Mouse (Mus musculus): ENCODE measurements around the gene Tmem41b. TPM values are rescaled to one million over a fixed set of nuclear protein-coding genes. Genes with fewer than 3 reads are reported as not detected.
"Not testable (repeated sequence)": the region's sequence is repeated elsewhere in the genome, so short reads cannot be mapped to it uniquely, and the experiment has no call there.

Gene Tmem41b
- total RNA-seq, 2 experiments from 2014 or later, result 32.8 to 33.3 TPM

DNA sequence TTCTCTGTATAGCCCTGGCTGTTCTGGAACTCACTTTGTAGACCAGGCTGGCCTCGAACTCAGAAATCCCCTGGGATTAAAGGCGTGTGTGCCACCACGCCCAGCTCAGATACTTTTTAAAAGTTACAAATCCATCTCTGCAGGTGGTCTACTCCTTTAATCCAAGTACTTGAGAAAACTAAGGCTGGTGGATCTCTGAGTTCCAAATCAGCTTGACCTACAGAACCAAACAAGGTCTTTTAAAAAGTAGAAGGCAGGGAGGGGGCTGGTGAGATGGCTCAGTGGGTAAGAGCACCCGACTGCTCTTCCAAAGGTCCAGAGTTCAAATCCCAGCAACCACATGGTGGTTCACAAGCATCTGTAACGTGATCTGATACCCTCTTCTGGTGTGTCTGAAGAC, 2.1 kb downstream of the Tmem41b start:
- not testable (repeated sequence) for ATAC-seq (replicated peaks; ENCODE audit: poor library complexity)

DNA sequence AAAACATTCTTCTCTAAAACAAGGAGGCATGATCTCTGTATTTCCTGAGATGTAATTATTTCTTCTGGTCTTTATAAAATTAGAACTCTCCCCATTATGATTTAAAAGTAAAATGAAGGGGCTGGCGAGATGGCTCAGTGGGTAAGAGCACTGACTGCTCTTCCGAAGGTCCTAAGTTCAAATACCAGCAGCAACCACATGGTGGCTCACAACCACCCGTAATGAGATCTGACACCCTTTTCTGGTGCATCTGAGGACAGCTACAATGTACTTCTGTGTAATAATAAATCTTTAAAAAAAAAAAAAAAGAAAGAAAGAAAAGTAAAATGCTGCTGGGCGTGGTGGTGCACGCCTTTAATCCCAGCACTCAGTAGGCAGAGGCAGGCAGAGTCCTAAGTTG, 9.6 kb downstream of the Tmem41b start:
- ATAC-seq (replicated peaks; ENCODE audit: poor library complexity), result not testable (repeated sequence)

DNA sequence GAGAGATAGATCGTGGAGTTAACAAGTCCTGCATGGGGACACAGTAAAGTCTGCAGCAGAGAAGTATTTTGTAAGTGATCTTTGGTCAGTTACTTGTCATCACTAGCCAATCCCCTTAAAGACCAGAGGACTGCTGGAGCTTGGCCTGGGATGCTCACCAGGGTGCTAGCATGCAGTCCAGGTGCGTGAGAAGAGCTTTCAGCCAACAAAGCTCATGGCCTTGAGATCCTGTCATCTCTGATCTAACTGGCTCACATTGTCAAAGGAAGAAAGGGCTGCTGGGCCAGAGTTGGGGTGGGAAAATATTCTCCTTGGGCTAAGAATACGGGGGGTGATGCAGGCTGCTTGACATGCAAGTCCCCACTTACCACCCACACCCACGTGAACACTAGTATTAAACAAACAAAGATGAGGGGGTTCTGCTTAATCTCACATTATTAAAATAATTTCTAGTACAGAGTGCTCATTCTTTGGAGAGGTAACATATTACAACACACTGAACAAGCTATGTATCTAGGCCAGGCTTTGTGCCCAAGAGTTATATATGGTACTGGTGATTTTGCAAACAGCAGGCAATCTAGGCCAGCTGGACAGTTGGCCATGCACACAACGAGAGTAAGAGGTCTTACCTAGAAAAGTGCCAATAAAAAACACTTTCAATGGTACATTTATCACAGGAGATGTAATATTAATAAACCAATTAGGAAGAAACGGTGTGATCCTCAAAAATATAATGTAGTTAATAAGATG, 10.6 kb downstream of the Tmem41b start:
- no peak for ATAC-seq (replicated peaks; ENCODE audit: poor library complexity)

DNA sequence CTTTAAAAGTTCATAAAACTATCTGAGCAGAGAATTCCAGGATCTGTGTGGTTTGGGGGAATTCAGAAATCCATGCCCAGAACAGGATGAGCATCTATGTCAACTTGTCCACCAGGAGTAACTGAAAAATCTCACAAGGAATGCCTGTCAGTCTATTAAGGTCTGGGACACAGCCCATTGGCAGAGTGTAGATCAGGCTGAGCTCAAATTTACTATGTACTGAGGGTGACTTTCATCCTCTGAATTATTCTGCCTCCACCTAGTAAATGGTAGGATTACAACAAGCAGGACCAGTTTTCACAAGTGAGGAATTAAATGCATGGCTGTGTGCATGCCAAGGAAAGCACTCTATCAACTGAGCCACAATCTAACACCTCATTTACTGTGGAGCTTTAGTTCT, 17.2 kb downstream of the Tmem41b start:
- ATAC-seq (replicated peaks; ENCODE audit: poor library complexity), result no peak

DNA sequence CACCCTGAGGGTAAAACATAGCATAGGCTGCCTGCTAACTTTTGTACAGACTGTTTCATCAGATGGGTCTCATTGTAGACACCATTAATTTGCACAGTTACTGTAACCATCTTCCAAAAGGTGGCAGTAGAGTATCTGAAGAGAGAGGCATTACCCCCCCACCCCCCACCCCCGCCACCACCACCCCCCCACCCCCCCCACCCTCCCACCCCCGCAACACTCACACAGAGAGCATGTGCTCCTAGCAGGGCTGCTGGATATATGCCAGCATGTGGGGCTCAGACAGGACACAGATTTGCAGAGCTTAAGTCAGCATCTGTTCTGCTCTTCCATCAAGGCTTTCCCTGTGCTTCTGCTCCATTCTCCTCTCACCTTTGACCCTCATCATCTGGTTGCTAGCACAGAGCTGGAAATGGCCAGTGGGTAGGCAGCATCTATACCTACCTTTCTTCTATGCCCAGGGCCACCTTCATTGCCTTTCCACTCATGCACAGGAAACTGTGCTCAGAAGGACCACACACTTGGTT, 17.7 kb downstream of the Tmem41b start:
- ATAC-seq (replicated peaks; ENCODE audit: poor library complexity), result no peak

DNA sequence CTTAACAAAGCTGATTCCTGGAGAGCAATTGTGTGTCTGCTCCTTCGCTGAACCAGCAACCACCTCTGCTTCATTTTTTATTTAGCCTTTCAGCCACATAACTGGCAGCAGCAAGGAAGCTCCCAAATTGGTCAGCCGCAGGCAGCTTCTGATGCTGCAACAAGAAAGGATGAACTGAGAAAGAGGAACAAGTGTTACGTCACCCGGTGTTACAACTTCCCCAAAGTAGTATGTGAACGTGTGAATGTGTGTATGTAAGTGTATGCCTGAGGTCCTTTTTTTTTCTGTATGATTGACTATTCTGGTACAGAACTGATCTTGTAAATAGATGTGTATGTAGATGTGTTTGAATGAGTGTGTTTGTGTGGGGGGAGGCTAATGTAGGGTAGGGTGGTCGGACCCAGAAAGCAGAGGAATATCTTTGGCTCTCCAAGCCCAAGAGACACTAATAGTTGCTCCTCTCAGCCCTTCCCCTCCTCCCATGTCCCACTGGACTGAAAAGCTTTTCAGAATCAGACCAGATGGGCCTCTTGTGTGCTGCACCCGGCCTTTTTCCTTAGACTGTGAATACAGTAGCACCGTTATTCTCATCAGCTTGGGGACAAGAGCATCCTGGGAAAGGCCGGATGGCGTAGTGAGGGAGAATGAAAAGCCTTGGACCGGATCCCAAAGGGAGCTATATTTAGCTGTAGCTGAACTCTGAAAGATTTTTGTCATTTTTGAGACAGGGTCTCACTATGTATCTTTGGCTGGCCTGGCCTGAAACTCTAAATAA, 18.7 kb downstream of the Tmem41b start:
- ATAC-seq (replicated peaks; ENCODE audit: poor library complexity), result peak; percentile 98

DNA sequence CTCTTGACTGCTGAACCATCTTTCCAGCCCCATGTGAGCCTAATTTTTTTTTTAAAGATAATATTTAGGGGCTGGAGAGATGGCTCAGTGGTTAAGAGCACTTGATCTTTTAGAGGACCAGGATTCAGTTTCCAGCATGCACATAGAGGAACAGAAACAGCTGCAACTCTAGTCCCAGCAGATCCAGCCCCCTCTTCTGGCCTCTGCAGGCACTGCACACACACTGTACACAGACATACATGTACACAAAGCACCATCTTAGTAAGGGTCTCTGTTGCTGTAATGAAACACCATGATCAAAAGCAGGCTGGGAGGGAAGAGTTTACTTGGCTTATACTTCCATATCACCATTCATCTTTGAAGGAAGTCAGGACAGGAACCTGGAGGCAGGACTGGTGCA, 21.1 kb downstream of the Tmem41b start:
- 0 out of 2 replicates have a peak, but pooled peaks have one; percentile 26 for ATAC-seq (replicated peaks; ENCODE audit: poor library complexity)

DNA sequence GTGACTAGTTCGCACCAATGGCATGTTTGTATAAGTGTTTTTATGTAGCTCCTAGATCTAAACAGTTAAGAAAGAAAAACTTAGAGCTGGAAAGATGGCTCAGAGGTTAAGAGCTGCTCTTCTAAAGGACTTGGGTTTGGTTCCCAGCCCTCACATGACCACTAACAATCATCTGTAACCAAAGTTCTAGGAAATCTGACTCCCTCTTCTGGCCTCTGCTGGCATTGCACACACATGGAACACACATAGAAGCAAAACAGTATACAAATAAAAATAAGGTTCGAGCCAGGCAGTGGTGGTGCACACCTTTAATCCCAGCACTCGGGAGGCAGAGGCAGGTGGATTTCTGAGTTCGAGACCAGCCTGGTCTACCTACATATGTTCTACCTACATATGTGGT, 23.0 kb downstream of the Tmem41b start:
- no peak for ATAC-seq (replicated peaks; ENCODE audit: poor library complexity)

DNA sequence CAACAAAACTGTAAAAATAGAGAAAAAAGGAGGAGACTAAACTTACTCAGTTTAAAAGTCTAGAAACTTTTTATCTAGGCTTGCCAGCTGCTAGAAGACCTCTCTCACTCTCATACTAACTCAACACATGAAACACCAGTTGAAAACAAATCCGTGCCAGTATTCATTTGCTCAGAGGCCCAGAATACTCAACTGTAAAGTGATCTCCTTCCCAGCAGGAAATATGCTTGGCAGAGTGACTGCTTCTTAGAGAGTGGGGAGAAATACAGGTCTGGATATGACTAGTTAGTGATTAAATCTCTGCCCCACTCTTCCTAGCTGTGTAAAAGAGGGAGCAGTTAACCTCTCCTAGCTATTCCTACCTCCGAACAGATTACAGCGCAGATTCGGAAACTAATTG, 24.1 kb downstream of the Tmem41b start:
- no peak for ATAC-seq (replicated peaks; ENCODE audit: poor library complexity)

DNA sequence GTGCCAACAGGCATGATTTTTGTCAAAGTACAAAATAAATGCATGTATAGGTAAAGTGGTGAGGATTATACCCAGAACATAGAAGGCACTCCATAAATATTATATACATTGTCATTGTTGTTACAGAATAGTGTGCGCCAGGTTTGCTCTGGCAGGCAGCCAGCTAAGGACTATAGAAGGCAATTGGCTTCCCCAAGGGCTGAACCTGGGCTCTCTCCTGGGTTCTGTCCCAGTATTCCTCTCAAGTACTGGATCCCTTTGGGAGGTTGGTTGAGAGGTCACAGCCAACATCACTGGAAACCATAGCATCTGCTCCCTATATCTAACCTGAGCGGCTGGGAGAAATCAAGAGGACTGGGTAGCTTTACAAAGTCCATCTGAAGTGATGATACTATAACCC, 25.2 kb downstream of the Tmem41b start:
- ATAC-seq (replicated peaks; ENCODE audit: poor library complexity), result no peak

DNA sequence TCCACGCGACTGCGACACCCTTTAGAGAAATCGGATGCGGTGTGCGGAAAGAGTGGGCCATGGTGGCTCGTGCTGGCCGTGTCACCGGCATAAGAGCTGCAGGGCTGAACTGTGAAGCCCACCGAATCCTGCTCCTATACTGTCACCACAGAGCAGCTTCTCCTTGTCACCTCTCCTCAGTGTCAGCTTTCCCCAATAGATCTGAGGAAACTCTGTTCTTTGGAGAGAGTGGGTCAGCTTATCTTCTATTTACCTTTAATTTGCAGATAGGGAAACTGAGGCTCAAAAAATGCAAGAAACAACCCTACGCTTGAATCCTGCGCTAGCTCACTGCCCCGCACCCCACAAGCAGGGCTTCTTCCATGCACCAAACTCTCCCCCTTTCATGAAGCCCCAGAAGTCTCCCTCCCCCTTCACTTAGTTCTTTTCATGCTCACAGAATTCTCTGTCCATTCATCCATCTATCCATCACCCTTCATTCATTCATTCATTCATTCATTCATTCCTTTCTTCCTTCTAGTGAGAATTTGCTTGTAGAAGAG, 26.0 kb downstream of the Tmem41b start:
- ATAC-seq (replicated peaks; ENCODE audit: poor library complexity), result no peak

DNA sequence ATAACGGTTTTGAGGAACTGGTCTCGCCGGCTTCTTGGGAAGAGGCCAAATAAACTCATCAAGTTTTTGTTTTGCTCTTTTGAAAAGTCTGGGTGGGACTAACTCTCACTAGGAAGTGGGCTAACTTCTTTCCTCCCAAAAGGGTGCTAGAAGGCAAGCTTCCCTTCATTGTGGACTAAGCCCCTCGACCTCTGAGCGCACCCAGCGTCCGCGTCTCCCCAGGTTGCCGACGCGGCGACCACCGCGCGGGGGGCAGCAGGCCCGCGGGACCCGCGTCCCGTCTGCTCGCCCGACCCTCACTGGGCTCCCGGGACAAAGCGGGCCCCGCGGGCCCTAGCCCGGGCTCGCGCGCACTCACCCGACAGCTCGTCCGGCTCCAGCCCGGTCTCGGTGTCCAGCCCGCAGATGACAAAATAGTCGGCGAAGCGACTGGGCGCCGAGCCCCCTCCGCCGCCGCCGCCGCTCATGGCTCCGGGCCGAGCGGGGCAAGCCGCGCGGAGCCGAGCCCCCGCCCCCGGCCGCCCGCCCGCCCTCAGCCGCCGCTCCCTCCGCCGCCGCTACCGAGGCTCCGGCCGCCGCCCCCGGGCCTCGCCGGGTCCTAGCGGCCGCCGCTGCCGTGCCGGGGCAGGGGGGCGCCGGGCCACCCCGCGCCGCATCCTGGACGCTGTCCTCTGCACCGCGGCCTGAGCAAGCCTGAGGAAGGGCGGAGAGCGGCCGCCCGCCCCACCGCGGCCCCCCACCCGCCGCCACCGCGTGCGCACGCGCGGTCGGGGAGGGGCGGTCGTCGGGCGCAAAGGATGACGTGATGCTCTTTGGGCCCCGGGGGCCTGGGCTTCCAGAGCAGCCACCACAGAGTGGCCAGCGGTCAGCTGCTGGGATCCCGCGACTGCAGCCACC, 26.8 kb downstream of the Tmem41b start, which contains the start of gene Dennd5a:
Gene Dennd5a (minus strand): TSS at position 755 of the 897 bp plus-strand sequence.
- ATAC-seq (replicated peaks; ENCODE audit: poor library complexity), result peak; percentile 70

DNA sequence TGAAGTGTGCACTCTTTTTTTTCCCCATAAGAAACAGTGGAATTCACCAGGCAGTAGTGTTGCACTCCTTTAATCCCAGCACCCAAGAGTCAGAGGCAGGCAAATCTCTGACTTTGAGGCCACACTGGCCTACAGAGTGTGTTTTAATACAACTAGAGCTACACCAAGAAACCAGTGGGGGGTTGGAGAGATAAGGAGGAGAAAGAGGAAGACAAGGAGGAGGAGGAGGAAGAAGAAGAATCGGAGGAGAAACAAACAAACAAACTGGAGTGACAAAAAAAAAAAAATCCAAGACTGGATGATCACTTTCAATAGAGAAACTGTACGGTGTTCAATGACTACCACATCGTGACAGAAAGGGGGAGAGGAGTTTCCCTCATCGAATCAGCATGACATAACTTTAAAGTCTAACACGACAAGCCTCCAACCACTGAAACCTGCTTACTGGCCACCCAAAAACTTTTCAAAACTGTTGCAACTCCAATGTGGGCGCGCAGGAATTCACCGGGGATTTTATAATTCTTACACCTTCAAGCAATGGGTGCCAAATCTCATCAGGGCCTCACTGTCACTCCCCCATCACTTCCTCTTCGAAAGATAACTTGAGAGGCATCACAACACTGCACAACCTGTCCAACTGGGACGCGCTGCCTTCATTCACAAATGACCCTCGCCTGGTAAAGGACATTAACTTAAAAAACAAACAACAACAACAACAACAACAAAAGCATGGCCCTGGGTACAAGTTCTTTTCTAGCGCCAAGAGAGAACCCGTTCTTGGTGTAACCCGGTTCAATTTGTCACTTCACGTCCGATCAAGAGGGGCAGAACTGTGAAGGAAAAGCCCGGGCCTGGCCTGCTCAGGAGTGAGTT, 27.6 kb downstream of the Tmem41b start:
- peak; percentile 49 for ATAC-seq (replicated peaks; ENCODE audit: poor library complexity)

DNA sequence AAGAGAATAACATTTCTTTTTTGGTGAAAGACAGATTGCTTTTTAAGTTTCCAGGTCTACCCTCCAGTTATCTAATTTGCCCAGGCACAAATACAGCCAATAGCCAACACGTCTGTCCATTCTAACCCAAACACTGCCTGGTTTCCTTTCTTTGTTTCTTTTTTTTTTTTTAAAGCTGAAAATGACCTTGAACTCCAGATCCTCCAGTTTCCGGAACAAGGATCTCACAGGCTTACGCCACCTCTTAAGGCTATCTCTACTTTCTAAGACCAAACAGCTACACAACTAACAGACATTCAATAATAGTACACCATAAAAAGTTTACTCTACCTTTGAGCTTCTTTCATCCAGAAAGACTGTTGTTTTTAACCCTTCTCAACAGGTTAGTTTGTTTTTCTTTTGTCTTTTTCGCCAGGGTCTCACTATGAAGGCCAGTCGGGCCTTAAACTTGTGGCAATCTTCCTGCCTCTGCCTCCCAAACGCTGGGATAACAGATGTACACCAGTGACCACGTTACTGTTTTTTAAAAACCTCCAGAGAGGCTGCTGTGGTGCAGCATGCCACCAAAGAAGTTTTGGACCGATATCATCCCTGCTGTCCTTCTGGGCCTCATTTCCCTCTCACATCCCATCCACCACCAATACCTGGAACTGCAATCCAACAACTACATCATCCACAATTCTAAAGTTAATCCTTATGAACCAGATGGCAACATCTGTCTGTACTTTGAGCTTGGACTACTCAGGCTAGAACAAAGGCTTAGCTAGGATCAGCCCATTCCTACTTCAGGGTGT, 28.5 kb downstream of the Tmem41b start:
- no peak for ATAC-seq (replicated peaks; ENCODE audit: poor library complexity)

DNA sequence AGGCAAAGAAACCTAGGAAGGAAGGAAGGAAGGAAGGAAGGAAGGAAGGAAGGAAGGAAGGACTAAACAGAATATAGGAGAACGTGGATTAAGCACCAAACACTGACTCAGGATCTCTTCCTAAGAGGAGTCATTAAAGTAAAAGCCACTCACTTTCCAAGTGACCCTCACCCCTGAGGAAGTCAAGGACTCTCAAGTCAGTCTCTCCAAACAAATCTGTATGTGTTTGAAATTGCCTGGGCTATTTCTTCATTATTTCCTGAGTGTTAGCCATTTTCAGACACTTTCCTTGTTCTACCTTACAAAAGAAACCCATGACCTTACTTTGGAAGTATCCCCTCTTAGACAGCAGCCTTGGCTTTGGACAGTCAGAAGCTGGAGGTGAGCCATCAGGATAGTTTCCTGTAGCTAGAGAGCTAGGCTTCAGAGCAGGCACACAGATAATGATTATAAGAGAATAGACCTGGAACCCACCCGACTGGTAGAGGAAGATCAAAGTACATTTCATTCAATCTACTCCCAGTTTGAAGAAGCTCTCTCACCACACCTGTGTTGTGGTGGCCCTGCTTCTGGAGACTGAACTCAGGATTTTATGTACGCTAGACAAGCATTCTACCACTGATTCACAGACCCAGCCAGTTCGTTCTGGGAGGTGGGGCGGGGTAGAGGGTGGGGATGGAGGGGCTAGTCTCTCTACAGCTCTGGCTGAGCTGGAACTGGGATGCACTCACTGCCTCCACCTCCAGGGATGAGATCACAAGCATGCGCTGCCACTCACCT, 31.9 kb downstream of the Tmem41b start:
- no peak for ATAC-seq (replicated peaks; ENCODE audit: poor library complexity)

DNA sequence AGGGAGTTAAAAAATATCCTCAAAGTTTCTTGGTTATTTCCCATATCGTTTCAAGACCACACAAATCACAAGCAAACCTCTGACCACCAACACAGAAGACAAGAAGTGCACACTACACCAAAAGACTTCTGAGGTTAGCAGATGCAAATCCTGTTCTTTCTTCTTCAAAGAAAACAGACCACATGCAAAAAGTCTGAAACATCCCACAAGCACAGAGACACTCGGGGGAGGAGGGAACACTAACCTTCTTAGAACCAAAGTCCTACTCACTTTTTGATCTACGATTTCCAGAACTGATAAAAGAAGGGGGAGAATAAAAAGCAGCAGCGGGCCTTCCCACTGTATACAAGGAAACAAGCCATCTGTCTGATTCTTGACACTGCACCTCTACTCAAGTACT, 35.4 kb downstream of the Tmem41b start:
- ATAC-seq (replicated peaks; ENCODE audit: poor library complexity), result no peak

DNA sequence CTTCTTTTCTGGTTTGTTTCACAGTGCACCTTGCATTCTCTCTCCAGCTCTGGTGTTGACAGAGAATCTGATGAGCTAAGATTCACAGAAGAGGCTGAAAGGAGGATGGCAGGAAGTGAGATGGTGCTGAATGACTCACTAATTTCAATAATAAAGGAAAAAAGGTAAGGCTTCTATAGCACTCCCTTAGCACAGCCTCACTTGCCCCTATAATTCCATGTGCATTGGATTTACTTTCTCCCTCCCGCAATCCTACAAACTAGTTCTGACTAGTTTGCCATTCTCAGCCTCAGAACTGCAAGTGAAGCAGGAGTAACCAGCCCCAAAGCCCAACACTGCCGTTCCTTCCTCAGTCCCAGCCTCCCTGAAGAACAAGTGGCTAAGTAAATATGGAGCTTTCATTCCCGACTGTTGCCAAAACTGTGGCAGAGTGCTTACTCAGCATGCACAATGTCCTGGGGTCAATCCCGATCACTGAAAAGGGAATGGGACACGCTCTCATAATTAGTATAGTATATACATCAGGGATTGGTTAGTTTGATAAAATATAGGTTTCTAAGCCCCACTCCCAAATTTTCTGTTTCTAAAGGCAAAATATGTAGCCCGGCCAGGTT, 42.2 kb downstream of the Tmem41b start:
- ATAC-seq (replicated peaks; ENCODE audit: poor library complexity), result no peak

DNA sequence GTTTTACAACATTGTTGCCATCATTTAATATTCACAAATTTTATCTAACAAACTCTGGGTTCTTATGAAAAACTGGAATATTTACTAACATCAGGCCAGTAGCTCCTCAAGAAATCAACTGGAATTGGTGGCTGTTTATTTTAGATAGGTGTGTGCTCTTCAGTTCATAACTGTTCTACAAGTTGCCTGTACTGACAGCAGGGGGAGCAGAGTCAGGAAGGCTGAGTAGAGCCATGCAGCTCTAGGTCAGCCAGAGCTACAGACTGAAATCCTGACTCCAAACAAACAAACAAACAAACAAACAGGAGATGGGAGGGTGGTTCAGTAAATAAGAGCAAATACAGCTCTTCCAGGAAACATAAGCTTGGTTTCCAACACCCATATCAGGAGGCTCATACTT, 57.1 kb downstream of the Tmem41b start:
- ATAC-seq (replicated peaks; ENCODE audit: poor library complexity), result 0 out of 2 replicates have a peak, but pooled peaks have one; percentile 50

All from megakaryocyte progenitor cell, adult 5-6 weeks (primary cell).